Mouse (Mus musculus) neural tube, embryonic 15.5 days (tissue): Measurements from ENCODE around the gene Cobll1. TPM values are rescaled to one million over a fixed set of nuclear protein-coding genes. Genes with fewer than 3 reads are reported as not detected.

Experiments
- ATAC-seq: fragments of 200-750 bp; cut with Nextera tagmentation; 2 replicates; pipeline ENCODE4 v1.8.0; 2017; ENCODE audit warnings: mild to moderate bottlenecking, moderate TSS enrichment, moderate library complexity; ENCODE audit not compliant: low FRiP score
- H3K27ac ChIP-seq: fragments of 300-500 bp; sonication (generic); replicated peaks from 2 replicates; pipeline ENCODE4 v1.5.1; 2015; ENCODE audit warnings: mild to moderate bottlenecking, inconsistent platforms
- H3K27me3 ChIP-seq: fragments of 300-500 bp; sonication (generic); replicated peaks from 2 replicates; pipeline ENCODE4 v1.6.1; 2015; ENCODE audit warnings: inconsistent platforms
- H3K36me3 ChIP-seq: fragments of 300-500 bp; sonication (generic); 2 replicates; pipeline ENCODE4 v1.6.1; 2015; ENCODE audit warnings: inconsistent platforms
- H3K4me1 ChIP-seq: fragments of 300-500 bp; sonication (generic); 2 replicates; pipeline ENCODE4 v1.6.1; 2015; ENCODE audit warnings: inconsistent platforms
- H3K4me2 ChIP-seq: fragments of 300-500 bp; sonication (generic); 2 replicates; pipeline ENCODE4 v1.6.1; 2015; ENCODE audit warnings: inconsistent platforms, mild to moderate bottlenecking, moderate library complexity
- H3K4me3 ChIP-seq: fragments of 300-500 bp; sonication (generic); replicated peaks from 2 replicates; pipeline ENCODE4 v1.5.1; 2015; ENCODE audit warnings: mild to moderate bottlenecking, inconsistent platforms
- H3K9ac ChIP-seq: fragments of 300-500 bp; sonication (generic); replicated peaks from 2 replicates; pipeline ENCODE4 v1.6.1; 2015; ENCODE audit warnings: mild to moderate bottlenecking, inconsistent platforms
- H3K9me3 ChIP-seq: fragments of 300-500 bp; sonication (generic); replicated peaks from 2 replicates; pipeline ENCODE4 v1.6.1; 2016; ENCODE audit warnings: inconsistent platforms
- WGBS: fragments of 180-500 bp; shearing (Covaris S2); methylation state at CpG from one replicate; pipeline ENCODE4 v1.1.7; 2015; ENCODE audit warnings: mixed read lengths; 5-methylcytosine and 5-hydroxymethylcytosine counted together
- polyA plus RNA-seq: library from polyadenylated mRNA; unstranded; fragments of >200 nt; fragmentation: Nextera tagmentation; extraction: Ambion mirVana; gene quantifications from 2 replicates; pipeline ENCODE4 v1.2.1, GENCODE M21; 2015

Cobll1 gene
- polyA plus RNA-seq, 1 experiment from 2014 or later = 2.5 TPM

GRCm38 (mm10) chr2:65191398-65191797 is 47.8 kb downstream of the Cobll1 start:
- 82% methylated on average over 7 of the region's 7 CpGs for WGBS
- no peak overlapping the region for H3K27ac ChIP-seq
- H3K9me3 ChIP-seq = no peaks in the 10 kb centered on the region
- H3K4me2 ChIP-seq = no peak overlapping the region
- H3K9ac ChIP-seq = no peak overlapping the region
- no peak overlapping the region for H3K4me3 ChIP-seq
- no peaks in the 10 kb centered on the region for H3K36me3 ChIP-seq
- no peaks in the 10 kb centered on the region for H3K27me3 ChIP-seq
- no peak for ATAC-seq
- no peaks in the 10 kb centered on the region for H3K4me1 ChIP-seq

GRCm38 (mm10) chr2:65189346-65189745 is 49.9 kb downstream of the Cobll1 start:
- H3K4me1 ChIP-seq = no peaks in the 10 kb centered on the region
- H3K36me3 ChIP-seq = no peaks in the 10 kb centered on the region
- WGBS = 71% methylated on average over 7 of the region's 7 CpGs
- H3K9me3 ChIP-seq = no peaks in the 10 kb centered on the region
- no peak for ATAC-seq
- no peak overlapping the region for H3K4me2 ChIP-seq
- H3K9ac ChIP-seq = no peak overlapping the region
- no peak overlapping the region for H3K27ac ChIP-seq
- H3K27me3 ChIP-seq = no peaks in the 10 kb centered on the region
- no peak overlapping the region for H3K4me3 ChIP-seq

- H3K4me3 ChIP-seq = no peak overlapping the region
- H3K27ac ChIP-seq = no peak overlapping the region
- H3K9me3 ChIP-seq = no peaks in the 10 kb centered on the region
- no peaks in the 10 kb centered on the region for H3K27me3 ChIP-seq
- ATAC-seq = no peak
- no peaks in the 10 kb centered on the region for H3K36me3 ChIP-seq
- no peaks in the 10 kb centered on the region for H3K4me1 ChIP-seq
- WGBS = 79% methylated on average over 6 of the region's 6 CpGs
- no peak overlapping the region for H3K4me2 ChIP-seq
- H3K9ac ChIP-seq = no peak overlapping the region
These were observed 50.6 kb downstream of the Cobll1 start for GRCm38 (mm10) chr2:65188585-65188984.

GRCm38 (mm10) chr2:65187652-65188051 is 51.6 kb downstream of the Cobll1 start:
- Histone ChIP-seq H3K9me3 (no peaks in the 10 kb centered on the region), H3K4me2 (no peak overlapping the region), H3K27ac (no peak overlapping the region), H3K4me1 (no peaks in the 10 kb centered on the region), H3K4me3 (no peak overlapping the region), H3K9ac (no peak overlapping the region), H3K27me3 (no peaks in the 10 kb centered on the region), H3K36me3 (no peaks in the 10 kb centered on the region)
- no peak for ATAC-seq

- no peak overlapping the region for H3K27ac ChIP-seq
- WGBS = 93% methylated on average over 3 of the region's 3 CpGs
- ATAC-seq = no peak
- H3K36me3 ChIP-seq = no peaks in the 10 kb centered on the region
- no peaks in the 10 kb centered on the region for H3K4me1 ChIP-seq
- H3K4me3 ChIP-seq = no peak overlapping the region
- no peaks in the 10 kb centered on the region for H3K27me3 ChIP-seq
- no peaks in the 10 kb centered on the region for H3K9me3 ChIP-seq
- no peak overlapping the region for H3K4me2 ChIP-seq
- H3K9ac ChIP-seq = no peak overlapping the region
These were observed 52.0 kb downstream of the Cobll1 start for GRCm38 (mm10) chr2:65187164-65187563.

GRCm38 (mm10) chr2:65182747-65183146 is 56.5 kb downstream of the Cobll1 start:
- Histone ChIP-seq H3K36me3 (no peaks in the 10 kb centered on the region), H3K27ac (no peak overlapping the region), H3K9ac (no peak overlapping the region), H3K9me3 (no peaks in the 10 kb centered on the region), H3K27me3 (no peaks in the 10 kb centered on the region), H3K4me3 (no peak overlapping the region), H3K4me2 (no peak overlapping the region), H3K4me1 (peaks cover 11% of the 10 kb centered on the region)
- WGBS = 38% methylated on average over 2 of the region's 2 CpGs
- no peak for ATAC-seq

GRCm38 (mm10) chr2:65181736-65182135 is 57.5 kb downstream of the Cobll1 start:
- Histone ChIP-seq H3K4me2 (peak overlapping the region; percentile 37; the same call in 1 of the 2 replicates), H3K4me3 (no peak overlapping the region), H3K4me1 (peaks cover 11% of the 10 kb centered on the region), H3K27ac (no peak overlapping the region), H3K27me3 (no peaks in the 10 kb centered on the region), H3K9ac (no peak overlapping the region), H3K9me3 (no peaks in the 10 kb centered on the region), H3K36me3 (no peaks in the 10 kb centered on the region)
- 83% methylated on average over 8 of the region's 8 CpGs for WGBS
- no peak for ATAC-seq

GRCm38 (mm10) chr2:65181066-65181716 is 58.0 kb downstream of the Cobll1 start:
- Histone ChIP-seq H3K4me2 (peak overlapping the region; percentile 37), H3K36me3 (no peaks in the 10 kb centered on the region), H3K27me3 (no peaks in the 10 kb centered on the region), H3K4me1 (peaks cover 11% of the 10 kb centered on the region), H3K4me3 (no peak overlapping the region), H3K9ac (no peak overlapping the region), H3K9me3 (no peaks in the 10 kb centered on the region), H3K27ac (no peak overlapping the region)
- WGBS = 28% methylated on average over 9 of the region's 9 CpGs
- peak; percentile 78 for ATAC-seq

- peaks cover 1% of the 10 kb centered on the region; the same call in 1 of the 2 replicates for H3K4me1 ChIP-seq
- H3K9me3 ChIP-seq = no peaks in the 10 kb centered on the region
- H3K4me2 ChIP-seq = no peak overlapping the region
- H3K27me3 ChIP-seq = no peaks in the 10 kb centered on the region
- H3K4me3 ChIP-seq = no peak overlapping the region
- H3K9ac ChIP-seq = no peak overlapping the region
- H3K36me3 ChIP-seq = no peaks in the 10 kb centered on the region
- H3K27ac ChIP-seq = no peak overlapping the region
- 72% methylated on average over 5 of the region's 5 CpGs for WGBS
- ATAC-seq = no peak
These were observed 63.6 kb downstream of the Cobll1 start for GRCm38 (mm10) chr2:65175645-65176044.

- no peaks in the 10 kb centered on the region for H3K27me3 ChIP-seq
These were observed 67.1 kb downstream of the Cobll1 start for GRCm38 (mm10) chr2:65172071-65172470.

GRCm38 (mm10) chr2:65171516-65171915 is 67.7 kb downstream of the Cobll1 start:
- no peak for ATAC-seq
- WGBS = 65% methylated on average over 1 of the region's 1 CpGs

More at GRCm38 (mm10) chr2:65172071-65172470, 67.1 kb downstream of the Cobll1 start:
- Histone ChIP-seq H3K4me3 (no peak overlapping the region), H3K4me1 (no peaks in the 10 kb centered on the region), H3K4me2 (no peak overlapping the region), H3K27ac (no peak overlapping the region), H3K9me3 (no peaks in the 10 kb centered on the region), H3K36me3 (no peaks in the 10 kb centered on the region), H3K9ac (no peak overlapping the region)
- WGBS = 88% methylated on average over 6 of the region's 6 CpGs
- ATAC-seq = no peak

GRCm38 (mm10) chr2:65170693-65171456 is 68.3 kb downstream of the Cobll1 start:
- 76% methylated on average over 18 of the region's 18 CpGs for WGBS
- Histone ChIP-seq H3K9ac (no peak overlapping the region), H3K27me3 (no peaks in the 10 kb centered on the region), H3K4me2 (no peak overlapping the region), H3K4me3 (no peak overlapping the region), H3K4me1 (no peaks in the 10 kb centered on the region), H3K27ac (no peak overlapping the region), H3K9me3 (no peaks in the 10 kb centered on the region), H3K36me3 (no peaks in the 10 kb centered on the region)
- no peak for ATAC-seq

More at GRCm38 (mm10) chr2:65171516-65171915, 67.7 kb downstream of the Cobll1 start:
- Histone ChIP-seq H3K4me3 (no peak overlapping the region), H3K4me1 (no peaks in the 10 kb centered on the region), H3K27ac (no peak overlapping the region), H3K9me3 (no peaks in the 10 kb centered on the region), H3K4me2 (no peak overlapping the region), H3K36me3 (no peaks in the 10 kb centered on the region), H3K27me3 (no peaks in the 10 kb centered on the region), H3K9ac (no peak overlapping the region)
